Comparison of ENCODE assay signal across 20 mouse cellular contexts in the genomic region with DNA sequence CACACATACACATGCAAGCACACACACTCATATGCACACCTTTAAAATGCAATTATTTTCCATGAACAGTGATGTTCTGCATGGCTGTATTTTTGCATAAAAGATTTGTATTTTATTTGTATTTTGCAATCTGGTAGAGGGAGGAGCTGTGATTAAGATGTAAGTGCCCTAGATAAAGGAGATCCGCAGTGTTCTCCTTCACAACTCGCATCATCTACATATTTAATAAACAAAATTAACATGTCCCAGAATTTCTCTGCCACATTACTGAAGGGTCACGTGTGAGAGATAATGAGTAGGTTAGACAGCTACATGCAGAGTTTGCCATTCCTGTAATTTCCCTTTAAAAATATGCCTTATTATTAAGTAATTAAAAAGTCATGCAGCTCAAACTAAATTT. TPM values are rescaled to one million over a fixed set of nuclear protein-coding genes. Genes with fewer than 3 reads are reported as not detected.
"Had no signal": no experiment of that assay in that cellular context is flagged by ENCODE, and none has a peak within 500 bp of the region (broad histone marks: within the 10 kb centered on the region; RNA-seq: fewer than 3 reads in every experiment).

No protein-coding gene starts in this region.

- H3K27me3 ChIP-seq: neural tube, embryonic 13.5 days; neural tube, embryonic 15.5 days; stomach, embryonic 15.5 days had no signal

- H3K4me2 ChIP-seq: neural tube, embryonic 13.5 days; neural tube, embryonic 15.5 days; stomach, embryonic 15.5 days had no signal

- H3K4me3 ChIP-seq: neural tube, embryonic 13.5 days; neural tube, embryonic 15.5 days; stomach, embryonic 15.5 days had no signal

- H3K9me3 ChIP-seq: neural tube, embryonic 13.5 days; neural tube, embryonic 15.5 days; stomach, embryonic 15.5 days had no signal

- H3K4me1 ChIP-seq: neural tube, embryonic 13.5 days; neural tube, embryonic 15.5 days; stomach, embryonic 15.5 days had no signal

- H3K9ac ChIP-seq: neural tube, embryonic 13.5 days; neural tube, embryonic 15.5 days; stomach, embryonic 15.5 days had no signal

- H3K27ac ChIP-seq: neural tube, embryonic 13.5 days; neural tube, embryonic 15.5 days; stomach, embryonic 15.5 days; stomach, postnatal 0 days had no signal

- DNase-seq: retina, postnatal 1 day; right cerebral cortex, adult 18-20 months; right cerebral cortex, postnatal 14 days; right cerebral cortex, postnatal 25 days; right cerebral cortex, postnatal 4 days; spleen, adult 18-20 months; thymus, adult 18-20 months; thymus, adult 2 months; thymus, postnatal 14 days; thymus, postnatal 25 days; thymus, postnatal 36 days; thymus, postnatal 4 days had no signal

- H3K36me3 ChIP-seq: neural tube, embryonic 13.5 days; neural tube, embryonic 15.5 days; stomach, embryonic 15.5 days had no signal

RNA-seq across cellular contexts. Expression of a gene that starts 46.3 kb away (rescaled TPM):
- polyA plus RNA-seq: neural tube, embryonic 13.5 days; neural tube, embryonic 14.5 days; neural tube, embryonic 15.5 days; small intestine, adult 2 months; spleen, adult 2 months; thymus, adult 2 months; thymus, postnatal 0 days had no signal
